Mouse (Mus musculus) heart, adult 9 months (tissue): Measurements from ENCODE around the gene Csmd2.
A peak's percentile ranks its signal among the peaks of the same experiment; 100 is the strongest.
"Not testable (repeated sequence)": the region's sequence is repeated elsewhere in the genome, so short reads cannot be mapped to it uniquely, and the experiment has no call there.

Experiments used
- DNase-seq, 2 experiments: peaks; one replicate each; pipeline ENCODE4 v3.0.0; 2022; ENCODE audit warnings: low spot score in 2 of 2

The Csmd2 gene

GRCm38 (mm10) chr4:128042626-128043025 lies 55.0 kb downstream of the Csmd2 start:
- no peak for DNase-seq

GRCm38 (mm10) chr4:128048716-128049115 lies 61.1 kb downstream of the Csmd2 start:
- DNase-seq, result no peak

- no peak for DNase-seq
Measured at GRCm38 (mm10) chr4:128052701-128053100, 65.0 kb downstream of the Csmd2 start.

- not testable (repeated sequence) for DNase-seq
Measured at GRCm38 (mm10) chr4:128061274-128061673, 73.6 kb downstream of the Csmd2 start.

GRCm38 (mm10) chr4:128067189-128067588 lies 79.5 kb downstream of the Csmd2 start:
- no peak for DNase-seq

GRCm38 (mm10) chr4:128084466-128084865 lies 96.8 kb downstream of the Csmd2 start:
- no peak for DNase-seq

GRCm38 (mm10) chr4:128085096-128085495 lies 97.4 kb downstream of the Csmd2 start:
- no peak for DNase-seq

- DNase-seq, result peak; percentile 60 to 68
Measured at GRCm38 (mm10) chr4:128087147-128087606, 99.5 kb downstream of the Csmd2 start.

GRCm38 (mm10) chr4:128087704-128088103 lies 100.0 kb downstream of the Csmd2 start:
- peak in 1 of 2 experiments; percentile 8 for DNase-seq

- DNase-seq, result no peak
Measured at GRCm38 (mm10) chr4:128088264-128088663, 100.6 kb downstream of the Csmd2 start.

- no peak for DNase-seq
Measured at GRCm38 (mm10) chr4:128091938-128092337, 104.3 kb downstream of the Csmd2 start.

GRCm38 (mm10) chr4:128099515-128099914 lies 111.9 kb downstream of the Csmd2 start:
- no peak for DNase-seq

GRCm38 (mm10) chr4:128100541-128100940 lies 112.9 kb downstream of the Csmd2 start:
- DNase-seq, result no peak

GRCm38 (mm10) chr4:128116331-128116730 lies 128.7 kb downstream of the Csmd2 start:
- DNase-seq, result no peak

GRCm38 (mm10) chr4:128123281-128123680 lies 135.6 kb downstream of the Csmd2 start:
- no peak for DNase-seq

- no peak for DNase-seq
Measured at GRCm38 (mm10) chr4:128124738-128125137, 137.1 kb downstream of the Csmd2 start.

GRCm38 (mm10) chr4:128128546-128128945 lies 140.9 kb downstream of the Csmd2 start:
- no peak for DNase-seq

GRCm38 (mm10) chr4:128130611-128131142 lies 143.0 kb downstream of the Csmd2 start:
- DNase-seq, result no peak

- DNase-seq, result no peak
Measured at GRCm38 (mm10) chr4:128131666-128132065, 144.0 kb downstream of the Csmd2 start.

GRCm38 (mm10) chr4:128132876-128133646 lies 145.4 kb downstream of the Csmd2 start:
- no peak for DNase-seq

- no peak for DNase-seq
Measured at GRCm38 (mm10) chr4:128134348-128134994, 146.8 kb downstream of the Csmd2 start.

- DNase-seq, result no peak
Measured at GRCm38 (mm10) chr4:128135014-128135622, 147.5 kb downstream of the Csmd2 start.
